ENCODE assay signal across 12 mouse cellular contexts in genomic region chr1:135941259-135942006, GRCm38 (mm10). TPM values are rescaled to one million over a fixed set of nuclear protein-coding genes. Genes with fewer than 3 reads are reported as not detected.
DNase-seq lines count a peak whose midpoint lies in the region; ATAC-seq and TF ChIP-seq lines count a peak whose summit lies in the region.
"Had no signal": no experiment of that assay in that cellular context is flagged by ENCODE, and none has a peak within 500 bp of the region (broad histone marks: within the 10 kb centered on the region; RNA-seq: fewer than 3 reads in every experiment).

No protein-coding gene starts in this region.

- TF ChIP-seq CTCF in lung, embryonic 14.5 days (IDR thresholded peaks at IDR 0.05; ENCODE audit: low read depth), result no peak
- TF ChIP-seq CTCF in lung, adult 2 months (IDR thresholded peaks at IDR 0.05; ENCODE audit: insufficient read depth, low read length), result no peak

- DNase-seq in lung, embryonic 14.5 days, result peak; percentile 27
- no peak for DNase-seq in lung, adult 2 months
- DNase-seq in embryonic facial prominence, embryonic 10.5 days (ENCODE audit: low spot score), result no peak
- DNase-seq in cerebellum, postnatal 36 days, result no peak
- DNase-seq in forebrain, embryonic 11.5 days (ENCODE audit: low spot score), result no peak
- DNase-seq: cerebellum, adult 11-12 months; gastrocnemius, postnatal 25 days; heart, postnatal 4 days had no signal

- no peak for ATAC-seq in lung, embryonic 14.5 days (ENCODE audit: insufficient read depth)
- ATAC-seq in liver, embryonic 15.5 days (ENCODE audit: insufficient read depth), result peak; percentile 97
- ATAC-seq in stomach, embryonic 16.5 days (ENCODE audit: insufficient read depth, low FRiP score), result peak; percentile 61; the same call in 1 of the 2 replicates
- no peak for ATAC-seq in forebrain, embryonic 11.5 days (replicated peaks; ENCODE audit: low FRiP score)
- ATAC-seq in forebrain, embryonic 15.5 days (replicated peaks), result no peak

- no peaks in the 10 kb centered on the region for H3K9me3 ChIP-seq in lung, embryonic 14.5 days (ENCODE audit: low read depth, low read length)
- no peaks in the 10 kb centered on the region for H3K9me3 ChIP-seq in embryonic facial prominence, embryonic 10.5 days
- H3K9me3 ChIP-seq in liver, embryonic 15.5 days (replicated peaks), result no peaks in the 10 kb centered on the region
- no peaks in the 10 kb centered on the region for H3K9me3 ChIP-seq in stomach, embryonic 16.5 days (replicated peaks; ENCODE audit: control insufficient read depth, low read length)
- H3K9me3 ChIP-seq in forebrain, embryonic 11.5 days (ENCODE audit: control insufficient read depth, low read length), result no peaks in the 10 kb centered on the region
- H3K9me3 ChIP-seq in forebrain, embryonic 15.5 days, result no peaks in the 10 kb centered on the region

- H3K4me2 ChIP-seq in lung, embryonic 14.5 days, result no peak overlapping the region; the same call in 1 of the 2 replicates
- H3K4me2 ChIP-seq in liver, embryonic 15.5 days, result peak overlapping the region; percentile 71
- H3K4me2 ChIP-seq in stomach, embryonic 16.5 days (ENCODE audit: low read depth, low read length), result no peak overlapping the region
- H3K4me2 ChIP-seq in forebrain, embryonic 11.5 days (ENCODE audit: low read depth, low read length, severe bottlenecking), result no peak overlapping the region
- H3K4me2 ChIP-seq in forebrain, embryonic 15.5 days (replicated peaks), result no peak overlapping the region

- H3K27ac ChIP-seq in lung, embryonic 14.5 days (ENCODE audit: low read depth), result no peak overlapping the region
- 0 out of 2 replicates have a peak overlapping the region, but pooled peaks have one; percentile 14 for H3K27ac ChIP-seq in embryonic facial prominence, embryonic 10.5 days (replicated peaks)
- H3K27ac ChIP-seq in liver, embryonic 15.5 days (replicated peaks), result peak overlapping the region; percentile 98
- no peak overlapping the region for H3K27ac ChIP-seq in stomach, embryonic 16.5 days (ENCODE audit: low read length)
- H3K27ac ChIP-seq in forebrain, embryonic 11.5 days (ENCODE audit: low read depth, low read length), result no peak overlapping the region
- no peak overlapping the region for H3K27ac ChIP-seq in forebrain, embryonic 15.5 days (replicated peaks)

- 68% methylated on average over 6 of the region's 6 CpGs for WGBS in lung, embryonic 14.5 days
- 66% methylated on average over 6 of the region's 6 CpGs for WGBS in lung, adult 2 months
- 74% methylated on average over 6 of the region's 6 CpGs for WGBS in embryonic facial prominence, embryonic 10.5 days
- WGBS in liver, embryonic 15.5 days (ENCODE audit: insufficient replicate concordance), result 26% methylated on average over 6 of the region's 6 CpGs
- WGBS in stomach, embryonic 16.5 days, result 61% methylated on average over 6 of the region's 6 CpGs
- WGBS in forebrain, embryonic 11.5 days, result 64% methylated on average over 6 of the region's 6 CpGs
- WGBS in forebrain, embryonic 15.5 days, result 73% methylated on average over 6 of the region's 6 CpGs

- H3K27me3 ChIP-seq in lung, embryonic 14.5 days (ENCODE audit: insufficient read depth, low read length), result peaks cover 6% of the 10 kb centered on the region; the same call in 1 of the 2 replicates
- H3K27me3 ChIP-seq in embryonic facial prominence, embryonic 10.5 days (replicated peaks; ENCODE audit: low read depth, poor library complexity, severe bottlenecking), result peaks cover 34% of the 10 kb centered on the region
- peaks cover 28% of the 10 kb centered on the region for H3K27me3 ChIP-seq in liver, embryonic 15.5 days
- H3K27me3 ChIP-seq in stomach, embryonic 16.5 days (ENCODE audit: control insufficient read depth, insufficient read depth, low read length), result no peaks in the 10 kb centered on the region
- no peaks in the 10 kb centered on the region for H3K27me3 ChIP-seq in forebrain, embryonic 11.5 days (ENCODE audit: control insufficient read depth, insufficient read depth, low read length)
- no peaks in the 10 kb centered on the region for H3K27me3 ChIP-seq in forebrain, embryonic 15.5 days

- no peak overlapping the region for H3K9ac ChIP-seq in lung, embryonic 14.5 days
- peak overlapping the region; percentile 58 for H3K9ac ChIP-seq in liver, embryonic 15.5 days
- H3K9ac ChIP-seq in stomach, embryonic 16.5 days (ENCODE audit: low read length), result no peak overlapping the region
- H3K9ac ChIP-seq in forebrain, embryonic 11.5 days (ENCODE audit: low read length), result no peak overlapping the region
- no peak overlapping the region for H3K9ac ChIP-seq in forebrain, embryonic 15.5 days (replicated peaks)

- no peaks in the 10 kb centered on the region for H3K4me1 ChIP-seq in lung, embryonic 14.5 days (ENCODE audit: insufficient read depth)
- H3K4me1 ChIP-seq in lung, adult 2 months (ENCODE audit: control insufficient read depth, insufficient read depth, low read length), result no peaks in the 10 kb centered on the region
- 0 out of 2 replicates have a peak, but pooled peaks cover 3% of the 10 kb centered on the region for H3K4me1 ChIP-seq in embryonic facial prominence, embryonic 10.5 days
- H3K4me1 ChIP-seq in liver, embryonic 15.5 days (replicated peaks), result peaks cover 72% of the 10 kb centered on the region
- peaks cover 4% of the 10 kb centered on the region; the same call in 1 of the 2 replicates for H3K4me1 ChIP-seq in stomach, embryonic 16.5 days (ENCODE audit: control insufficient read depth, insufficient read depth, low read length)
- H3K4me1 ChIP-seq in forebrain, embryonic 11.5 days (replicated peaks; ENCODE audit: control insufficient read depth, insufficient read depth, low read length), result no peaks in the 10 kb centered on the region
- H3K4me1 ChIP-seq in forebrain, embryonic 15.5 days, result 0 out of 2 replicates have a peak, but pooled peaks cover 3% of the 10 kb centered on the region

- no peaks in the 10 kb centered on the region for H3K36me3 ChIP-seq in lung, embryonic 14.5 days (ENCODE audit: insufficient read depth)
- H3K36me3 ChIP-seq in embryonic facial prominence, embryonic 10.5 days (replicated peaks), result no peaks in the 10 kb centered on the region
- H3K36me3 ChIP-seq in liver, embryonic 15.5 days (replicated peaks), result no peaks in the 10 kb centered on the region
- H3K36me3 ChIP-seq in stomach, embryonic 16.5 days (ENCODE audit: control insufficient read depth, insufficient read depth, low read length), result no peaks in the 10 kb centered on the region
- H3K36me3 ChIP-seq in forebrain, embryonic 11.5 days (ENCODE audit: control insufficient read depth, insufficient read depth, low read length), result no peaks in the 10 kb centered on the region
- H3K36me3 ChIP-seq in forebrain, embryonic 15.5 days, result no peaks in the 10 kb centered on the region

- no peak for TF ChIP-seq POLR2A in lung, adult 2 months (IDR thresholded peaks at IDR 0.05; ENCODE audit: borderline replicate concordance, extremely low read depth, low read depth, low read length)

- no peak overlapping the region for H3K4me3 ChIP-seq in lung, embryonic 14.5 days (ENCODE audit: low read depth, low read length)
- no peak overlapping the region for H3K4me3 ChIP-seq in lung, adult 2 months (replicated peaks; ENCODE audit: extremely low read depth, low read depth, low read length)
- no peak overlapping the region for H3K4me3 ChIP-seq in embryonic facial prominence, embryonic 10.5 days
- H3K4me3 ChIP-seq in liver, embryonic 15.5 days (replicated peaks), result peak overlapping the region; percentile 32
- H3K4me3 ChIP-seq in stomach, embryonic 16.5 days (replicated peaks; ENCODE audit: low read length), result no peak overlapping the region
- no peak overlapping the region for H3K4me3 ChIP-seq in forebrain, embryonic 11.5 days (ENCODE audit: low read depth, low read length)
- H3K4me3 ChIP-seq in forebrain, embryonic 15.5 days, result no peak overlapping the region

RNA-seq across cellular contexts. Expression of gene Pkp1, which starts 22.4 kb away (rescaled TPM):
- polyA plus RNA-seq in lung, embryonic 14.5 days (2014; fragmentation: Nextera tagmentation; extraction: Ambion mirVana), result 0.09 TPM in 1 of 2 replicates, not detected in the other
- polyA plus RNA-seq in lung, adult 2 months (2012; rRNA removed), result 0.07 and 40.6 TPM in 2 replicates
- 0.25 TPM in 1 of 2 replicates, not detected in the other for polyA plus RNA-seq in embryonic facial prominence, embryonic 10.5 days (2016; fragmentation: Nextera tagmentation; extraction: Ambion mirVana)
- 0.05 TPM in 1 of 2 replicates, not detected in the other for polyA plus RNA-seq in liver, embryonic 15.5 days (2015; fragmentation: Nextera tagmentation; extraction: Ambion mirVana)
- 49.8 and 67.2 TPM in 2 replicates for polyA plus RNA-seq in stomach, embryonic 16.5 days (2015; fragmentation: Nextera tagmentation; extraction: Ambion mirVana)
- polyA plus RNA-seq in forebrain, embryonic 11.5 days (2014; fragmentation: Nextera tagmentation; extraction: Ambion mirVana), result 0.11 TPM in 1 of 2 replicates, not detected in the other
- not detected in 2 replicates for polyA plus RNA-seq in forebrain, embryonic 15.5 days (2015; fragmentation: Nextera tagmentation; extraction: Ambion mirVana)
- polyA plus RNA-seq: kidney, embryonic 14.5 days had no signal

Comparison
In these comparisons a context has a peak if more than half of its experiments do, and no peak if none do; other contexts are left out.
1. ATAC-seq: peak in liver, embryonic 15.5 days (single experiment) and stomach, embryonic 16.5 days (single experiment); none in lung, embryonic 14.5 days (single experiment), forebrain, embryonic 11.5 days (single experiment) and forebrain, embryonic 15.5 days (single experiment).
2. H3K27ac ChIP-seq: peak in embryonic facial prominence, embryonic 10.5 days (single experiment) and liver, embryonic 15.5 days (single experiment); none in lung, embryonic 14.5 days (single experiment), stomach, embryonic 16.5 days (single experiment), forebrain, embryonic 11.5 days (single experiment) and forebrain, embryonic 15.5 days (single experiment).